Mouse (Mus musculus): ENCODE results near the gene Chrnb4. TPM values are rescaled to one million over a fixed set of nuclear protein-coding genes. Genes with fewer than 3 reads are reported as not detected.

The Chrnb4 gene
- not detected for polyA plus RNA-seq (2014; fragmentation: Illumina TruSeq; extraction: RNeasy Lipid Tissue Mini Kit (QIAGEN cat#74804); ENCODE audit: low read depth, low replicate concordance)

DNA sequence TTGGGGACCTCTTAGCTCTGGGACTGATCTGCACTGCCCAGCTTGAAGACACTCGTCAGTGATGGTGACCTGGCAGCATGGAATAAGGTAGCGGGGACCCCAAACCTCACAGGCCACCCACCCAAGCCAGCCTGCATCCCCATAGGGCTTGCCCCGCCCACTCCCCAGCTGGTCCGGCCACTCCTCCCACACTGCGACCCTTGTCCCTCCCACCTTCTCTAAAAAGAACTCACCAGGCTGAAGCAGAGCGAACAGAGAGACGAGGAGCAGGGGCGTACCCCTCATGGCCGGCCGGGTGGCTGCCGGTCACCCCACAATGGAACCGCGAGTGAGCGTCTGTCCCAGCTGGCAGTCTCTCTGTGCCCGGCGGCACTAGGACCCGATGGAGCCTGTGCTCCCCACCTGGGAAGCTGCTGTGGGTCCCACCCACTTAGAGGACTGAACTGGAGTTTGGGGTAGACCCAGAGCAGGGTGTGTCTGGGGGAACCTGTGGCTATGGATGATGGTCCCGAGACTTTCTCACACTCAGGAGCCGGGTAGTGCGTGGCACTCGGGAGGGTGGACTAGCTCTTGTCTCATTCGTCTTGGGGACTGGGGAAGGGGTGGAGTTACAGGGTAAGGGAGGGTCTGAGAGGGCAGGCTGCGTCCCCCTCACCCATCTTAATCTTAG is at the start of gene Chrnb4:
Chrnb4 (minus strand) TSS at position 569 of the 670 bp plus-strand sequence.

DNA sequence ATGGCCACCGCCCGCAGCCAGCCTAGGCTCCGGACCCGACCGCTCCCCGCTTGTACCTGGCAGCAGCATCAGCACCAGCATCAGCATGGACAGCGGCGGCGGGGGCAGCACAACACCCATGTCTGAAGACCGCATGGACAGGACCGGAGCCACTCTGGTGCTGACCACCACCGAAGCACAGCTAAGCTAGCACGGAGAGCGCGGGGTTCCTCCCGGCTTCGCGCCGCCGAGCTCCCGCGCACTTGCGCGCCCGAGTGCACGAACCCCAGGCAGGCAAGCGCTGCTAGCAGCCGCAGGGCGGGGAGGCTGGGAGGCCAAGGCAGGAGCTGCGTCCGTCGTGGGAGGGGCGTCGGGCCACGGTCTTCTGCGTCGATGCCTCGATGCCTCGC is 22.3 kb downstream of the Chrnb4 start, which contains the start of gene Chrna3:
Chrna3 (minus strand) TSS at position 288 of the 389 bp plus-strand sequence.

DNA sequence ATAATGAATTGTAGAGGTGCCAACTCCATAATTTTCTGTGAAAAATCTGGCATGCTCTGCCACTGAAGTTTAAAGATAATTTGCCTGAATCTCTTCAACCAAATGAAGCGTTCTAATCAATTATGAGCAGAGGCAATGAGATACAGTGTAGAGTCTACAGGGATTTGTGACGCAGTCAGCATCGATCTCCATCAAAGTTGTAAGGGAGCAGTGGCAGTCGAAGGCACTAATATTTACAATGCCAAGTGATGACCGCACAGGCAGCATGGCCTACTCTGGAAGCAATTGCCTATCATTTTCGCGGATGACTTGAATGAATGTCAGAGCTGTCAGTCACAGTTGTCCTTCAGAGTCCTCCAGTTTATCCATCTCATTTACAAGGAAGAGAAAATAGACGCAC is 67.9 kb downstream of the Chrnb4 start, which contains the start of gene Chrna5:
Chrna5 (plus strand) TSS at position 207 of the 400 bp plus-strand sequence.

Other genes starting within 250 kb of the Chrnb4 start
- 103 TPM for gene Ireb2, start 185.0 kb downstream of the Chrnb4 start, polyA plus RNA-seq (2014; fragmentation: Illumina TruSeq; extraction: RNeasy Lipid Tissue Mini Kit (QIAGEN cat#74804); ENCODE audit: low read depth, low replicate concordance)
- gene Hykk, start 131.5 kb downstream of the Chrnb4 start, polyA plus RNA-seq (2014; fragmentation: Illumina TruSeq; extraction: RNeasy Lipid Tissue Mini Kit (QIAGEN cat#74804); ENCODE audit: low read depth, low replicate concordance): 76.8 TPM
- 396 TPM for gene Psma4, start 98.0 kb downstream of the Chrnb4 start, polyA plus RNA-seq (2014; fragmentation: Illumina TruSeq; extraction: RNeasy Lipid Tissue Mini Kit (QIAGEN cat#74804); ENCODE audit: low read depth, low replicate concordance)
- gene AY074887, start 97.8 kb downstream of the Chrnb4 start, polyA plus RNA-seq (2014; fragmentation: Illumina TruSeq; extraction: RNeasy Lipid Tissue Mini Kit (QIAGEN cat#74804); ENCODE audit: low read depth, low replicate concordance): not detected
- not detected for gene Chrna5, start 67.9 kb downstream of the Chrnb4 start, polyA plus RNA-seq (2014; fragmentation: Illumina TruSeq; extraction: RNeasy Lipid Tissue Mini Kit (QIAGEN cat#74804); ENCODE audit: low read depth, low replicate concordance)
- gene Chrna3, start 22.2 kb downstream of the Chrnb4 start, polyA plus RNA-seq (2014; fragmentation: Illumina TruSeq; extraction: RNeasy Lipid Tissue Mini Kit (QIAGEN cat#74804); ENCODE audit: low read depth, low replicate concordance): not detected
- gene Ube2q2, start 100.1 kb upstream of the Chrnb4 start, polyA plus RNA-seq (2014; fragmentation: Illumina TruSeq; extraction: RNeasy Lipid Tissue Mini Kit (QIAGEN cat#74804); ENCODE audit: low read depth, low replicate concordance): 51.0 TPM
- gene Fbxo22, start 160.1 kb upstream of the Chrnb4 start, polyA plus RNA-seq (2014; fragmentation: Illumina TruSeq; extraction: RNeasy Lipid Tissue Mini Kit (QIAGEN cat#74804); ENCODE audit: low read depth, low replicate concordance): 55.7 TPM